Mouse (Mus musculus): ENCODE data around the gene Taar2. TPM values are rescaled to one million over a fixed set of nuclear protein-coding genes. Genes with fewer than 3 reads are reported as not detected.

Gene Taar2
- not detected for total RNA-seq (2023)

DNA sequence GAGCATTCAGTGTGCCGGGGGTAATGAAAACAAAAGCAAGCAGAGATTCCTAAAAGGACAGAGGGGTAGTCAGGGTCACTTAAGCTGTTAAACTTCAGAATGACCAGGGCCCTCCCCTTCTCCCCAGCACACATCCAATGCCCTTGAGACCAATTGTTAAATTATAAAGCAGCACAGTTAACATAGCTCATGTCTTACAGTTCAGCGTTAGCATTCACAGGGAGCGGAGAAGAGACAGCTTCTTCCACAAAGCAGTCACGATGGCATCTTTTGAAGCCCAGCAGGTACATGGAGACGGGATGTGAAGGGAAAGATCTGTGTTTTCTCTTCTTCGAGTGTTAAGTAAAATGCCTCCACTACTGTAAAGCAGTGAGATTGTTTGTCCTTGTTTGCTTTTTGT is at the start of gene Taar2:
TSS of gene Taar2 (plus strand) at position 261 of the 400 bp plus-strand sequence.

DNA sequence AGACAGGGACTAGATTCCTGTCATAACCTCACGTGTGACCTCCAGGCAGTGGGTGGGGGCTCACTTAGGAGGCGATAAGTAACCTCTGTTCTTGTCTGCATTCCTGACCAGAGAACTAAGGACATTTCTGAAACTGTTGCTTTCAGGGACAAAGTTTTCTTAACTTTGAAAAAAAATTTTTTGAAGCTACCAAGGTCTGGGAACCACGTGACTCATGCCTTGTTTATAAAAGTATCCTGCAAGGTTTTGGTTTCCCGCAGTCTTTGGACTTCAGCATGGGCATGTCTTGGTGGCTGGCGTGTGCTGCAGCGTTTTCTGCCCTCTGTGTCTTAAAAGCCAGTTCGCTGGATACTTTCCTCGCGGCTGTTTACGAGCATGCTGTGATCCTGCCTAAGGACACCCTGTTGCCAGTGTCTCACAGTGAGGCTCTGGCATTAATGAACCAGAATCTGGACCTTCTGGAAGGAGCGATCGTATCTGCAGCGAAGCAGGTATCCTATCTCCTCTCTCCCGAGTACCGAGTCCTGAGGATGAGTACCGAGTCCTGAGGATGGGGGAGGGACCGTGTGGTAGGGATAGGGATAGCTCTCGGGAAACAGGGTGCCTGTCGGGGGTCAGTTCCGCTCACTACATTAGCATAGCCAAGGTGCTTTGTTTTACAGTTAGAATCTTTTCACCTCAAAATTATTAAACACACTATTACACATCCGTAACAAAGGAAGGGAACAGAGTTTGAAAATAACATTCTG is 43.6 kb upstream of the Taar2 start, which contains the start of gene Vnn1:
TSS of gene Vnn1 (plus strand) at position 88 of the 749 bp plus-strand sequence.

DNA sequence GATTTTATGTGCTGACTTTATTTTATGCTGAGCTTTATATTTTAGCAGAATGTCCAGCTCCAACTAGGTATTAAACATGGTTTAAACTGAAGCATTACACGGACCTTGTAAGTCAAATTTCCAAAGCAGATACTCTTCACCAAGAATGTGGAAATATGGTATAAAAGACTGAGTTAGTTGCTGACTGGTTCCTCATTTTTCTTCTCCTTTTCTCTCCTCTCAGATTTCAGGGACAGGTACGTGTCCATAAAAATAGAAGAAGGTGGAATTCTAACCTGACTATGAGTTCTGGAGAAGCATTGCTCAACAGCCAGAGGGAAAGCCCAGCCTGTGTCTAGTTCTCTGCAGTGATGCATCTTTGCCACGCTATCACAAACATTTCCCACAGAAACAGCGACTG is 18.3 kb upstream of the Taar2 start, which contains the start of gene Taar1:
TSS of gene Taar1 (plus strand) at position 301 of the 400 bp plus-strand sequence.

DNA sequence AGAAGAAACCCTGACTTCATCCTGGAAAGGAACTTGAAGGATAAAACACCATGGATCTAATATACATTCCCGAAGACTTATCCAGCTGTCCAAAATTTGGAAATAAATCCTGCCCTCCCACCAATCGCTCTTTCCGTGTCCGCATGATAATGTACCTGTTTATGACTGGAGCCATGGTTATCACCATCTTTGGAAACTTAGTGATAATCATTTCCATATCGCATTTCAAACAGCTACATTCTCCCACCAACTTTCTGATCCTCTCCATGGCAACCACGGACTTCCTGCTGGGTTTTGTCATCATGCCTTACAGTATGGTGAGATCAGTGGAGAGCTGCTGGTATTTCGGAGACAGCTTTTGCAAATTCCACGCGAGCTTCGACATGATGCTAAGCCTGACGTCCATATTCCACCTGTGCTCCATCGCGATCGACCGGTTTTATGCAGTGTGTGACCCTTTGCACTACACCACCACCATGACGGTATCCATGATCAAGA is 11.2 kb downstream of the Taar2 start, which contains the start of gene Taar3:
TSS of gene Taar3 (plus strand) at position 51 of the 498 bp plus-strand sequence.

DNA sequence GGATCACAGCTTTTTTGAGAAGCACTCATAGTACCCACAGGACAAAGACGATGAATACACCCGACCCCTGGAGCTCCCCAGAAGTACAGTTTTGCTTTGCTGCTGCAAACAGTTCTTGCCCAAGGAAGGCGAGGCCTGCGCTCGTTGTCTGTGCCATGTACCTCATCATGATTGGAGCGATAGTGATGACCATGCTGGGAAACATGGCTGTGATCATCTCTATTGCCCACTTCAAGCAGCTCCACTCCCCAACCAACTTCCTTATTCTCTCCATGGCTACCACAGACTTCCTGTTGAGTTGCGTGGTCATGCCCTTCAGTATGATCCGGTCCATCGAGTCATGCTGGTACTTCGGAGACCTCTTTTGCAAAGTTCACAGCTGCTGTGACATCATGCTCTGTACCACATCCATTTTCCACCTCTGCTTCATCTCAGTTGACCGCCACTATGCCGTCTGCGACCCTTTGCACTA is 22.1 kb downstream of the Taar2 start, which contains the start of gene Taar4:
TSS of gene Taar4 (plus strand) at position 51 of the 472 bp plus-strand sequence.

DNA sequence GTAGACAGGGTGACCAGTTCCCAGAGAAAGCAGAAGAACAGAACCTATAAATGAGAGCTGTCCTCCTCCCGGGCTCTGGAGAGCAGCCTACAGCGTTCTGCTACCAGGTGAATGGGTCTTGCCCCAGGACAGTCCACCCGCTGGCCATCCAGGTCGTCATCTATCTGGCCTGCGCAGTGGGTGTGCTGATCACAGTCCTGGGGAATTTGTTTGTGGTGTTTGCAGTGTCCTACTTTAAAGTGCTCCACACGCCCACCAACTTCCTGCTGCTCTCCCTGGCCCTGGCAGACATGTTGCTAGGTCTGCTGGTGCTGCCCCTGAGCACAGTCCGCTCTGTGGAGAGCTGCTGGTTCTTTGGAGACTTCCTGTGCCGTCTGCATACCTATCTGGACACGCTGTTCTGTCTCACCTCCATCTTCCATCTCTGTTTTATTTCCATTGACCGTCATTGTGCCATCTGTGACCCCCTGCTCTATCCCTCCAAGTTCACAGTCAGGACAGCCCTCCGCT is 32.3 kb downstream of the Taar2 start, which contains the start of gene Taar5:
TSS of gene Taar5 (plus strand) at position 51 of the 510 bp plus-strand sequence.

DNA sequence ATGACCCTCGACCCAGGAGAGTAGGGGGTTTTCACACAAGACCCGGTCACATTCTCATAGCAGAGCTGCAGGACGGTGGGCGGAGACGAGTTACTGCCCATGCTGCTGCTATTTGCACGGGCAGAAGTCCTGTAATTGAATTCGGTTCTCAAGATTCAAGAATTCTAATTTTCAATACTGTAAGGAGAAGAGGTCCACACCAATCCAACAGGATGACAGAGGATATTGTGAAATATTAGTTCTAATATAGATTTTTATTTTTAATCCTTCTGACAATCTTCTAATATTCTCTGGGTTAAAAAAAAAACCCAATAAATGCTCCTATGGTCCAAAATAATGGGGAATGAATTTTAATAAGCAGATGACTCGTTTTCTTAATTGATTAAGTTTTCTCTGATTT is 47.2 kb downstream of the Taar2 start, which contains the start of gene Taar6:
TSS of gene Taar6 (minus strand) at position 101 of the 400 bp plus-strand sequence.

Other genes with a start within 250 kb of the Taar2 start
- 100 to 1,000 TPM; 410 to 708 TPM for gene Rps12, start 151.3 kb upstream of the Taar2 start, total RNA-seq (2023)
- under 1 TPM in 1 of 2 experiments, not detected in 1; 0.16 TPM for gene Slc18b1, start 141.6 kb upstream of the Taar2 start, total RNA-seq (2023)
- gene Vnn3, start 87.1 kb upstream of the Taar2 start, total RNA-seq (2023): 10 to 100 TPM; 14.6 to 17.2 TPM
- gene Vnn1, start 43.9 kb upstream of the Taar2 start, total RNA-seq (2023): not detected
- not detected for gene Taar1, start 18.2 kb upstream of the Taar2 start, total RNA-seq (2023)
- gene Taar3, start 11.0 kb downstream of the Taar2 start, total RNA-seq (2023): not detected
- not detected for gene Taar4, start 21.9 kb downstream of the Taar2 start, total RNA-seq (2023)
- not detected for gene Taar5, start 32.1 kb downstream of the Taar2 start, total RNA-seq (2023)
- not detected for gene Taar6, start 47.1 kb downstream of the Taar2 start, total RNA-seq (2023)
- gene Taar7a, start 54.9 kb downstream of the Taar2 start, total RNA-seq (2023): not detected
- gene Taar7b, start 61.4 kb downstream of the Taar2 start, total RNA-seq (2023): not detected
- gene Taar7d, start 88.7 kb downstream of the Taar2 start, total RNA-seq (2023): not detected
- gene Taar7e, start 99.0 kb downstream of the Taar2 start, total RNA-seq (2023): not detected
- not detected for gene Taar7f, start 110.9 kb downstream of the Taar2 start, total RNA-seq (2023)
- gene Taar8a, start 137.9 kb downstream of the Taar2 start, total RNA-seq (2023): not detected
- gene Taar8b, start 153.7 kb downstream of the Taar2 start, total RNA-seq (2023): not detected
- gene Taar8c, start 163.3 kb downstream of the Taar2 start, total RNA-seq (2023): not detected
- gene Taar9, start 171.0 kb downstream of the Taar2 start, total RNA-seq (2023): not detected
- gene Stx7, start 210.7 kb downstream of the Taar2 start, total RNA-seq (2023): 100 to 1,000 TPM; 160 to 195 TPM